Mouse (Mus musculus) MN1 (cell line): Measurements from ENCODE around the gene Mcrs1.

Source experiments
- DNase-seq: peaks from one replicate; pipeline ENCODE4 v3.0.0-alpha.2; 2016; ENCODE audit warnings: low spot score

The Mcrs1 gene

GRCm38 (mm10) chr15:99205959-99206358, 45.8 kb downstream of the Mcrs1 start:
- DNase-seq = no peak

- DNase-seq = peak; percentile 62
Observed at GRCm38 (mm10) chr15:99198761-99199160, 53.0 kb downstream of the Mcrs1 start.

GRCm38 (mm10) chr15:99195043-99195442, 56.7 kb downstream of the Mcrs1 start:
- DNase-seq = no peak

GRCm38 (mm10) chr15:99194358-99194757, 57.4 kb downstream of the Mcrs1 start:
- no peak for DNase-seq
